Mouse (Mus musculus): ENCODE measurements around the gene Kcnma1.

- TF ChIP-seq POLR2A (IDR thresholded peaks at IDR 0.05; ENCODE audit: insufficient read length, low read depth) = no peak
- TF ChIP-seq MYOG (IDR thresholded peaks at IDR 0.05; ENCODE audit: control insufficient read depth in 1 of 3, insufficient read depth in 1 of 3, insufficient read length in 2 of 3, low read depth in 2 of 3) = peak in 2 of 3 experiments; percentile 14 to 20
- TF ChIP-seq MYOD1 (IDR thresholded peaks at IDR 0.05; ENCODE audit: control insufficient read depth in 1 of 3, insufficient read length in 2 of 3, low read depth in 2 of 3) = peak in 1 of 3 experiments; percentile 68
- TF ChIP-seq TCF3 (IDR thresholded peaks at IDR 0.05; ENCODE audit: insufficient read length, low read depth) = no peak
- no peak for TF ChIP-seq REST (IDR thresholded peaks at IDR 0.05; ENCODE audit: insufficient read depth, insufficient read length)
- no peak for TF ChIP-seq CEBPB (IDR thresholded peaks at IDR 0.05; ENCODE audit: insufficient read depth, poor library complexity, severe bottlenecking)
- TF ChIP-seq TCF12 (IDR thresholded peaks at IDR 0.05; ENCODE audit: insufficient read depth, poor library complexity, severe bottlenecking) = peak; percentile 15
- TF ChIP-seq POLR2AphosphoS2 (IDR thresholded peaks at IDR 0.05; ENCODE audit: insufficient read length, low read depth) = no peak
- no peak for TF ChIP-seq USF1 (IDR thresholded peaks at IDR 0.05; ENCODE audit: low read depth)
- no peak for TF ChIP-seq MAX (IDR thresholded peaks at IDR 0.05; ENCODE audit: low read depth)
- no peak for TF ChIP-seq E2F4 (IDR thresholded peaks at IDR 0.05; ENCODE audit: insufficient read depth)
- TF ChIP-seq SRF (IDR thresholded peaks at IDR 0.05; ENCODE audit: control insufficient read depth, insufficient read length, low read depth) = no peak
These were observed 424.4 kb downstream of the Kcnma1 start for GRCm38 (mm10) chr14:23589744-23590481.
